7 mouse cellular contexts compared by ENCODE assay signal in the genomic region with DNA sequence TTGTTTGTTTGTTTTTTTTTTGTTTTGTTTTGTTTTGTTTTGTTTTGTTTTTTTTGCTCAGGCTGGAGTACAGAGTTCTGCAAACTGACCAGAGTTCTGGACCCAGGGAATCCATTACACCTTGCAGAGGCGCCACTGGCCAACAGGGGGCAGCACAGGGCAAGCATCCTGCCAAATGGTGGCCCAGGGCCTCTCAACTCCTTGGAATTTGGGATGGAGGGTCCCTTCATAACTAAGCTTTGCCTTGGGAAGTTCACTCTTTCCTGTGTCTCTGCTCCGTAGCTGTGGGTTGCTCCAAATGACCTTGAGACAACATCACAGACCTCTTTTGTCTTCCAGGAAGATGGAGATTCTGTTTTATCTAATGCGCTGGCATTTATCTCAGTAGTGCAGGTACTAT. TPM values are rescaled to one million over a fixed set of nuclear protein-coding genes. Genes with fewer than 3 reads are reported as not detected.
DNase-seq lines count a peak whose midpoint lies in the region; ATAC-seq and TF ChIP-seq lines count a peak whose summit lies in the region.

No protein-coding gene starts in this region.

- no peak for ATAC-seq in limb, embryonic 14.5 days (ENCODE audit: low FRiP score, low read depth)

- no peak overlapping the region for H3K4me3 ChIP-seq in CH12.LX (replicated peaks in 1 of 3; ENCODE audit: low read depth in 2 of 3, low read length in 2 of 3, poor library complexity in 1 of 3)
- no peak overlapping the region for H3K4me3 ChIP-seq in limb, embryonic 14.5 days (replicated peaks; ENCODE audit: low read length)

- no peak overlapping the region for H3K9ac ChIP-seq in CH12.LX (ENCODE audit: insufficient read depth, low read depth)
- H3K9ac ChIP-seq in limb, embryonic 14.5 days (ENCODE audit: low read depth, low read length, severe bottlenecking) = no peak overlapping the region

- TF ChIP-seq RAD21 in CH12.LX (IDR thresholded peaks at IDR 0.05; ENCODE audit: low read depth, low read length) = peak; percentile 66

- H3K36me3 ChIP-seq in CH12.LX (replicated peaks in 1 of 2; ENCODE audit: control insufficient read depth in 1 of 2, insufficient read depth in 1 of 2, low read length in 1 of 2) = no peaks in the 10 kb centered on the region
- no peaks in the 10 kb centered on the region for H3K36me3 ChIP-seq in limb, embryonic 14.5 days (ENCODE audit: control insufficient read depth, insufficient read depth, low read length)

- dilution Hi-C loops in CH12.LX (cut with MboI; ENCODE audit: extremely low pct_ligation_motif_present, extremely low pct_unique_long_range_greater_than_20kb, low sequenced_read_pairs) = no loop called here

- H3K4me2 ChIP-seq in CH12.LX (ENCODE audit: insufficient read depth, low read depth, poor library complexity, severe bottlenecking) = no peak overlapping the region
- H3K4me2 ChIP-seq in limb, embryonic 14.5 days (replicated peaks; ENCODE audit: low read depth, low read length, severe bottlenecking) = no peak overlapping the region

- peak; percentile 61 for DNase-seq in layer of hippocampus, adult 11-12 months (ENCODE audit: low spot score)
- no peak for DNase-seq in layer of hippocampus, adult 8-10 months (ENCODE audit: low spot score in 2 of 2)
- DNase-seq in CH12.LX (ENCODE audit: extremely low read depth) (peak; percentile 32), ZHBTc4 (ENCODE audit: low read depth, low spot score) (peak; percentile 71)
- peak; percentile 45 for DNase-seq in embryo, embryonic 9.5 days (ENCODE audit: extremely low spot score)
- DNase-seq in limb, embryonic 14.5 days (ENCODE audit: low spot score) = peak; percentile 38
- DNase-seq in spleen, postnatal 4 days (ENCODE audit: low spot score in 2 of 2) = peak; percentile 31 to 75

- H3K9me3 ChIP-seq in CH12.LX (replicated peaks; ENCODE audit: low read length) = no peaks in the 10 kb centered on the region
- H3K9me3 ChIP-seq in limb, embryonic 14.5 days (ENCODE audit: control insufficient read depth, low read length) = no peaks in the 10 kb centered on the region

- no peak for TF ChIP-seq EP300 in CH12.LX (IDR thresholded peaks at IDR 0.05; ENCODE audit: low read length)

- peaks cover 0 to 9% of the 10 kb centered on the region in 2 experiments; a peak in 2 of 4 replicates for H3K4me1 ChIP-seq in CH12.LX (ENCODE audit: control insufficient read depth in 1 of 2, insufficient read depth in 2 of 2)
- H3K4me1 ChIP-seq in limb, embryonic 14.5 days (ENCODE audit: control insufficient read depth, insufficient read depth, low read length) = peaks cover 35% of the 10 kb centered on the region

- H3K27ac ChIP-seq in CH12.LX (ENCODE audit: insufficient read depth, low read depth) = no peak overlapping the region
- no peak overlapping the region for H3K27ac ChIP-seq in limb, embryonic 14.5 days (replicated peaks; ENCODE audit: low read depth, low read length)

- in situ Hi-C loops in CH12.LX (cut with MboI; ENCODE audit: low pct_ligation_motif_present, low pct_unique_long_range_greater_than_20kb, low sequenced_read_pairs) = no loop called here

- WGBS in limb, embryonic 14.5 days = 44% methylated on average over 3 of the region's 3 CpGs

- TF ChIP-seq POLR2A in CH12.LX (IDR thresholded peaks at IDR 0.05; ENCODE audit: low read depth, low read length) = no peak
- TF ChIP-seq POLR2A in limb, embryonic 14.5 days (IDR thresholded peaks at IDR 0.05; ENCODE audit: borderline replicate concordance, extremely low read depth, insufficient read depth, insufficient read length) = no peak

- H3K27me3 ChIP-seq in CH12.LX (replicated peaks) = peaks cover 4% of the 10 kb centered on the region
- no peaks in the 10 kb centered on the region for H3K27me3 ChIP-seq in limb, embryonic 14.5 days (ENCODE audit: control insufficient read depth, insufficient read depth, low read length)

- H3K79me2 ChIP-seq in CH12.LX (replicated peaks; ENCODE audit: control insufficient read depth, extremely low read depth, insufficient read depth, poor library complexity, severe bottlenecking) = no peaks in the 10 kb centered on the region

- peak; percentile 69 to 78 for TF ChIP-seq CTCF in CH12.LX (conservative IDR thresholded peaks at IDR 0.05 in 1 of 2, IDR thresholded peaks at IDR 0.05 in 1 of 2; ENCODE audit: low read depth in 2 of 2, low read length in 2 of 2)

TF ChIP-seq in CH12.LX, 34 proteins besides CTCF, POLR2A, EP300 and RAD21:
- TF ChIP-seq NELFE (IDR thresholded peaks at IDR 0.05; ENCODE audit: low read depth, low read length) = no peak
- TF ChIP-seq ETS1 (conservative IDR thresholded peaks at IDR 0.05; ENCODE audit: low read depth, low read length) = no peak
- no peak for TF ChIP-seq UBTF (IDR thresholded peaks at IDR 0.05; ENCODE audit: low read depth, low read length)
- TF ChIP-seq SMC3 (IDR thresholded peaks at IDR 0.05; ENCODE audit: low read depth, low read length) = peak; percentile 58
- TF ChIP-seq MYC (IDR thresholded peaks at IDR 0.05; ENCODE audit: low read depth, low read length) = no peak

RNA-seq across cellular contexts. Expression of a gene that starts 8.6 kb away (rescaled TPM):
- 10 to 100 TPM; 10.4 to 12.5 (median 10.9) TPM for total RNA-seq in layer of hippocampus, adult 8-10 months (2022)
- total RNA-seq in CH12.LX (2012; rRNA removed) = 0.08 and 0.21 TPM in 2 replicates
- total RNA-seq in CH12.LX (2014; rRNA removed) = not detected in 2 replicates
- not detected in 2 replicates for polyA plus RNA-seq in CH12.LX (2012; ENCODE audit: insufficient read length, low read depth)
- 41.0 and 68.8 TPM in 2 replicates for polyA plus RNA-seq in limb, embryonic 14.5 days (2012; rRNA removed)
- 6.9 and 8.1 TPM in 2 replicates for polyA plus RNA-seq in limb, embryonic 14.5 days (2014; fragmentation: Nextera tagmentation; extraction: Ambion mirVana)

RNA-seq across cellular contexts. Expression of a gene that starts 38.2 kb away (rescaled TPM):
- 10 to 100 TPM; 28.5 to 34.4 (median 32.4) TPM for total RNA-seq in layer of hippocampus, adult 8-10 months (2022)
- total RNA-seq in CH12.LX (2012; rRNA removed) (52.2 and 69.5 TPM in 2 replicates), CH12.LX (2014; rRNA removed) (105 and 110 TPM in 2 replicates)
- polyA plus RNA-seq in CH12.LX (2012; ENCODE audit: insufficient read length, low read depth) = 74.5 and 81.2 TPM in 2 replicates
- polyA plus RNA-seq in limb, embryonic 14.5 days (2012; rRNA removed) = 38.2 and 44.0 TPM in 2 replicates
- 109 and 112 TPM in 2 replicates for polyA plus RNA-seq in limb, embryonic 14.5 days (2014; fragmentation: Nextera tagmentation; extraction: Ambion mirVana)

Comparison
In these comparisons a context has a peak if more than half of its experiments do, and no peak if none do; other contexts are left out.
1. DNase-seq: peak in layer of hippocampus, adult 11-12 months (single experiment), CH12.LX (single experiment), ZHBTc4 (single experiment), embryo, embryonic 9.5 days (single experiment), limb, embryonic 14.5 days (single experiment) and spleen, postnatal 4 days (2 of 2); none in layer of hippocampus, adult 8-10 months (0 of 2).
2. RNA of a gene that starts 8.6 kb away (total RNA-seq): 10.4 to 12.5 TPM in layer of hippocampus, adult 8-10 months; 0.08 to 0.21 TPM in CH12.LX; every median in the first group is over 4 times any median in the second.